Comparison of ENCODE assay signal across 9 mouse cellular contexts in the genomic region with DNA sequence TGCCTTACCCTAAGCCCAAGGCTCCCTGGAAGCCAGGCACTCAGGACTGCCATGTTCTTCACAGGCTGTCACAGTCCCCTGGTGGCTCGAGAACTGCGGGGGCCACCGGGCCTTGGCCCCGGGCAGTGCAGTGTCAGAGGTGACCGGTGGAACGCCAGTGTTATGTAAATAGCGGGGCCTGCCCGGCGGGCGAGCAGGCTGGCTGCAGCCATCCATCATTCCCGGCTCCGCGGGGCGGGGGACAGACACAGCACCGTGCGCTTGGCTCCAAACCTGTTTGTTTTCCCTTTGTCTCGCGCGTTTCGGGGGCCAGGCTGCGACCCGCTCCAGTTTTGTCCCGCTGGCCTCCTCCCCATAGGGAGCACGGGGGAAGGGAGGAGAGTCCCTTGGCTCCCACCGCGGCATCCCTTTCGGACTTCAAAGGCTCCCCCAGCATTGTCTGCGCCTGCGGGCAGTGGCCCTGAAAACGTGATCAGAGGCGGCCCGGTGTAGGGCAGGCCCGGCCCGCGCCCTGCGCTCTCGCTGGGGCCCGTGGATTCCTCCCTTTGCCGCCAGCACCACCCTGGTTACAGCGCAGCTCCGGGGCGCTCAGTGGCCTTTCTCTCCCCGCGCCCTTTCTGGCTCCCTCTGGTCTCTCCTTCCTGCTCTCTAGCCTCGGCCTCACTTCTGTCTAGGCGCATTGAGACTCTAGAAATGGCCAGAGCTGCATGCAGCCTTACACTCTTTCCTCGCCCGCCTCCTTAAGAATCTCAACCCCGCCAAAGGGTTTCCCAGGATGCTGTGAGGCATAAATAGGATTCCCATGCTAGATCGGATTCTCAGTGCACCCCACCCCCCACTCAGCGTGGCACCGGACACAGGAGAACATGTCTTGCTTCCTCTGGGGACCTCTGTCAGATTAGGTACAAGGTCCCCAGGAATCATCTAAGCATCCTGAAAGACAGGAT.
DNase-seq lines count a peak whose midpoint lies in the region; ATAC-seq lines count a peak whose summit lies in the region.
"Had no signal": no experiment of that assay in that cellular context is flagged by ENCODE, and none has a peak within 500 bp of the region (broad histone marks: within the 10 kb centered on the region; RNA-seq: fewer than 3 reads in every experiment).

No protein-coding gene starts in this region.

- H3K9me3 ChIP-seq in lung, embryonic 16.5 days (ENCODE audit: control insufficient read depth, low read length): no peaks in the 10 kb centered on the region
- no peaks in the 10 kb centered on the region for H3K9me3 ChIP-seq in forebrain, embryonic 12.5 days
- no peaks in the 10 kb centered on the region for H3K9me3 ChIP-seq in midbrain, embryonic 15.5 days

- H3K4me2 ChIP-seq in lung, embryonic 16.5 days (ENCODE audit: low read depth, low read length): peak overlapping the region; percentile 67
- peak overlapping the region; percentile 60 for H3K4me2 ChIP-seq in forebrain, embryonic 12.5 days
- H3K4me2 ChIP-seq in midbrain, embryonic 15.5 days: peak overlapping the region; percentile 63

- no peaks in the 10 kb centered on the region for H3K36me3 ChIP-seq in lung, embryonic 16.5 days (ENCODE audit: control insufficient read depth, insufficient read depth, low read length)
- no peaks in the 10 kb centered on the region for H3K36me3 ChIP-seq in forebrain, embryonic 12.5 days (replicated peaks)
- H3K36me3 ChIP-seq in midbrain, embryonic 15.5 days (replicated peaks): no peaks in the 10 kb centered on the region

- H3K4me1 ChIP-seq in lung, embryonic 16.5 days (replicated peaks; ENCODE audit: control insufficient read depth, insufficient read depth, low read length): peaks cover 7% of the 10 kb centered on the region
- peaks cover 79% of the 10 kb centered on the region for H3K4me1 ChIP-seq in forebrain, embryonic 12.5 days
- H3K4me1 ChIP-seq in midbrain, embryonic 15.5 days: peaks cover 25% of the 10 kb centered on the region

- H3K4me3 ChIP-seq in lung, embryonic 16.5 days (ENCODE audit: low read length): peak overlapping the region; percentile 42
- peak overlapping the region; percentile 35 for H3K4me3 ChIP-seq in forebrain, embryonic 12.5 days (replicated peaks)
- H3K4me3 ChIP-seq in midbrain, embryonic 15.5 days: peak overlapping the region; percentile 29

- ATAC-seq in lung, embryonic 16.5 days (ENCODE audit: low read depth): peak; percentile 67
- peak; percentile 73 for ATAC-seq in forebrain, embryonic 12.5 days (ENCODE audit: low FRiP score)
- peak; percentile 52 for ATAC-seq in midbrain, embryonic 15.5 days (replicated peaks)

- 9% methylated on average over 49 of the region's 52 CpGs for WGBS in lung, embryonic 16.5 days
- 2% methylated on average over 45 of the region's 52 CpGs for WGBS in forebrain, embryonic 12.5 days
- 2% methylated on average over 50 of the region's 52 CpGs for WGBS in midbrain, embryonic 15.5 days

- no peak for DNase-seq in lung, postnatal 14 days
- peak; percentile 59 for DNase-seq in kidney, postnatal 14 days
- no peak for DNase-seq in gastrocnemius, postnatal 25 days
- no peak for DNase-seq in thymus, postnatal 0 days (ENCODE audit: low spot score)
- no peak for DNase-seq in right cerebral cortex, adult 18-20 months

- H3K9ac ChIP-seq in lung, embryonic 16.5 days (ENCODE audit: low read length): peak overlapping the region; percentile 61
- H3K9ac ChIP-seq in forebrain, embryonic 12.5 days: peak overlapping the region; percentile 58
- H3K9ac ChIP-seq in midbrain, embryonic 15.5 days: peak overlapping the region; percentile 39

- peaks cover 15% of the 10 kb centered on the region for H3K27me3 ChIP-seq in lung, embryonic 16.5 days (ENCODE audit: control insufficient read depth, insufficient read depth, low read depth, low read length)
- H3K27me3 ChIP-seq in forebrain, embryonic 12.5 days: peaks cover 84% of the 10 kb centered on the region
- H3K27me3 ChIP-seq in midbrain, embryonic 15.5 days (replicated peaks): peaks cover 51% of the 10 kb centered on the region

- no peak overlapping the region for H3K27ac ChIP-seq in lung, embryonic 16.5 days (ENCODE audit: low read length)
- peak overlapping the region; percentile 81 for H3K27ac ChIP-seq in forebrain, embryonic 12.5 days
- peak overlapping the region; percentile 17 for H3K27ac ChIP-seq in midbrain, embryonic 15.5 days
- H3K27ac ChIP-seq: macrophage had no signal
